Mouse (Mus musculus): ENCODE data around the gene Itpr1. TPM values are rescaled to one million over a fixed set of nuclear protein-coding genes. Genes with fewer than 3 reads are reported as not detected.
"Not testable (repeated sequence)": the region's sequence is repeated elsewhere in the genome, so short reads cannot be mapped to it uniquely, and the experiment has no call there.

The Itpr1 gene
- polyA plus RNA-seq, 1 experiment from 2014 or later: 9.1 TPM

- H3K4me2 ChIP-seq (ENCODE audit: low read depth, low read length): no peak overlapping the region
- ATAC-seq (ENCODE audit: low read depth) (no peak), DNase-seq (ENCODE audit: low spot score) (no peak)
- no peak overlapping the region for H3K9ac ChIP-seq (ENCODE audit: low read depth, low read length)
- no peaks in the 10 kb centered on the region for H3K27me3 ChIP-seq (replicated peaks; ENCODE audit: control insufficient read depth, insufficient read depth, low read length)
- WGBS: 79% methylated on average over 2 of the region's 2 CpGs
- no peak overlapping the region for H3K4me3 ChIP-seq (ENCODE audit: low read depth, low read length)
- no peak overlapping the region for H3K27ac ChIP-seq (replicated peaks; ENCODE audit: low read depth, low read length)
- H3K36me3 ChIP-seq (ENCODE audit: control insufficient read depth, insufficient read depth, low read length): no peaks in the 10 kb centered on the region
- H3K4me1 ChIP-seq (ENCODE audit: control insufficient read depth, insufficient read depth, low read length): no peaks in the 10 kb centered on the region
- H3K9me3 ChIP-seq (ENCODE audit: control insufficient read depth, low read length): no peaks in the 10 kb centered on the region
Measured at GRCm38 (mm10) chr6:108562971-108563370, 350.1 kb downstream of the Itpr1 start.

- H3K27ac ChIP-seq (replicated peaks; ENCODE audit: low read depth, low read length); ATAC-seq (ENCODE audit: low read depth); H3K27me3 ChIP-seq (replicated peaks; ENCODE audit: control insufficient read depth, insufficient read depth, low read length); H3K9ac ChIP-seq (ENCODE audit: low read depth, low read length); H3K4me3 ChIP-seq (ENCODE audit: low read depth, low read length); H3K36me3 ChIP-seq (ENCODE audit: control insufficient read depth, insufficient read depth, low read length); H3K9me3 ChIP-seq (ENCODE audit: control insufficient read depth, low read length); H3K4me2 ChIP-seq (ENCODE audit: low read depth, low read length); H3K4me1 ChIP-seq (ENCODE audit: control insufficient read depth, insufficient read depth, low read length); DNase-seq (ENCODE audit: low spot score): not testable (repeated sequence)
- WGBS: 76% methylated on average over 18 of the region's 18 CpGs
Measured at GRCm38 (mm10) chr6:108565447-108565846, 352.6 kb downstream of the Itpr1 start.

- Histone ChIP-seq H3K36me3 (ENCODE audit: control insufficient read depth, insufficient read depth, low read length) (no peaks in the 10 kb centered on the region), H3K4me2 (ENCODE audit: low read depth, low read length) (no peak overlapping the region), H3K27ac (replicated peaks; ENCODE audit: low read depth, low read length) (no peak overlapping the region), H3K4me1 (ENCODE audit: control insufficient read depth, insufficient read depth, low read length) (peaks cover 16% of the 10 kb centered on the region), H3K9me3 (ENCODE audit: control insufficient read depth, low read length) (no peaks in the 10 kb centered on the region), H3K4me3 (ENCODE audit: low read depth, low read length) (no peak overlapping the region), H3K27me3 (replicated peaks; ENCODE audit: control insufficient read depth, insufficient read depth, low read length) (no peaks in the 10 kb centered on the region), H3K9ac (ENCODE audit: low read depth, low read length) (no peak overlapping the region)
- DNase-seq (ENCODE audit: low spot score) (no peak), ATAC-seq (ENCODE audit: low read depth) (no peak)
Measured at GRCm38 (mm10) chr6:108566549-108566948, 353.7 kb downstream of the Itpr1 start.

GRCm38 (mm10) chr6:108569460-108570187, 356.7 kb downstream of the Itpr1 start:
- Histone ChIP-seq H3K4me3 (ENCODE audit: low read depth, low read length) (no peak overlapping the region), H3K9ac (ENCODE audit: low read depth, low read length) (no peak overlapping the region), H3K36me3 (ENCODE audit: control insufficient read depth, insufficient read depth, low read length) (no peaks in the 10 kb centered on the region), H3K4me1 (ENCODE audit: control insufficient read depth, insufficient read depth, low read length) (peaks cover 17% of the 10 kb centered on the region), H3K4me2 (ENCODE audit: low read depth, low read length) (peak overlapping the region; percentile 72; the same call in 1 of the 2 replicates), H3K27ac (replicated peaks; ENCODE audit: low read depth, low read length) (no peak overlapping the region; the same call in 1 of the 2 replicates), H3K9me3 (ENCODE audit: control insufficient read depth, low read length) (no peaks in the 10 kb centered on the region), H3K27me3 (replicated peaks; ENCODE audit: control insufficient read depth, insufficient read depth, low read length) (no peaks in the 10 kb centered on the region)
- DNase-seq (ENCODE audit: low spot score) (peak; percentile 63), ATAC-seq (ENCODE audit: low read depth) (no peak)
- 36% methylated on average over 7 of the region's 7 CpGs for WGBS

GRCm38 (mm10) chr6:108570351-108571041, 357.6 kb downstream of the Itpr1 start:
- ATAC-seq (ENCODE audit: low read depth) (peak; percentile 60; the same call in 1 of the 2 replicates), DNase-seq (ENCODE audit: low spot score) (peak; percentile 80)
- H3K27me3 ChIP-seq (replicated peaks; ENCODE audit: control insufficient read depth, insufficient read depth, low read length): no peaks in the 10 kb centered on the region
- H3K27ac ChIP-seq (replicated peaks; ENCODE audit: low read depth, low read length): peak overlapping the region; percentile 78
- no peaks in the 10 kb centered on the region for H3K9me3 ChIP-seq (ENCODE audit: control insufficient read depth, low read length)
- H3K4me3 ChIP-seq (ENCODE audit: low read depth, low read length): peak overlapping the region; percentile 33
- 16% methylated on average over 10 of the region's 11 CpGs for WGBS
- H3K4me2 ChIP-seq (ENCODE audit: low read depth, low read length): peak overlapping the region; percentile 72
- peaks cover 17% of the 10 kb centered on the region for H3K4me1 ChIP-seq (ENCODE audit: control insufficient read depth, insufficient read depth, low read length)
- H3K9ac ChIP-seq (ENCODE audit: low read depth, low read length): peak overlapping the region; percentile 46
- no peaks in the 10 kb centered on the region for H3K36me3 ChIP-seq (ENCODE audit: control insufficient read depth, insufficient read depth, low read length)

- ATAC-seq (ENCODE audit: low read depth) (peak; percentile 96), DNase-seq (ENCODE audit: low spot score) (peak; percentile 94)
- no peaks in the 10 kb centered on the region for H3K27me3 ChIP-seq (replicated peaks; ENCODE audit: control insufficient read depth, insufficient read depth, low read length)
- H3K9ac ChIP-seq (ENCODE audit: low read depth, low read length): peak overlapping the region; percentile 46
- H3K4me2 ChIP-seq (ENCODE audit: low read depth, low read length): peak overlapping the region; percentile 72
- H3K4me1 ChIP-seq (ENCODE audit: control insufficient read depth, insufficient read depth, low read length): peaks cover 17% of the 10 kb centered on the region
- 2% methylated on average over 14 of the region's 21 CpGs for WGBS
- no peaks in the 10 kb centered on the region for H3K9me3 ChIP-seq (ENCODE audit: control insufficient read depth, low read length)
- H3K27ac ChIP-seq (replicated peaks; ENCODE audit: low read depth, low read length): peak overlapping the region; percentile 78
- H3K4me3 ChIP-seq (ENCODE audit: low read depth, low read length): peak overlapping the region; percentile 33
- H3K36me3 ChIP-seq (ENCODE audit: control insufficient read depth, insufficient read depth, low read length): no peaks in the 10 kb centered on the region
Measured at GRCm38 (mm10) chr6:108571042-108571590, 358.2 kb downstream of the Itpr1 start.

GRCm38 (mm10) chr6:108572646-108573045, 359.8 kb downstream of the Itpr1 start:
- Histone ChIP-seq H3K27me3 (replicated peaks; ENCODE audit: control insufficient read depth, insufficient read depth, low read length) (no peaks in the 10 kb centered on the region), H3K36me3 (ENCODE audit: control insufficient read depth, insufficient read depth, low read length) (no peaks in the 10 kb centered on the region), H3K4me3 (ENCODE audit: low read depth, low read length) (no peak overlapping the region), H3K4me1 (ENCODE audit: control insufficient read depth, insufficient read depth, low read length) (peaks cover 17% of the 10 kb centered on the region), H3K9ac (ENCODE audit: low read depth, low read length) (no peak overlapping the region), H3K4me2 (ENCODE audit: low read depth, low read length) (no peak overlapping the region), H3K9me3 (ENCODE audit: control insufficient read depth, low read length) (peaks cover 4% of the 10 kb centered on the region; the same call in 1 of the 2 replicates), H3K27ac (replicated peaks; ENCODE audit: low read depth, low read length) (no peak overlapping the region)
- no peak for DNase-seq (ENCODE audit: low spot score)
- WGBS: 67% methylated on average over 7 of the region's 7 CpGs
- ATAC-seq (ENCODE audit: low read depth): no peak

- 84% methylated on average over 6 of the region's 6 CpGs for WGBS
Measured at GRCm38 (mm10) chr6:108577056-108577455, 364.2 kb downstream of the Itpr1 start.

More at GRCm38 (mm10) chr6:108577056-108577455, 364.2 kb downstream of the Itpr1 start:
- Histone ChIP-seq H3K9me3 (ENCODE audit: control insufficient read depth, low read length) (peaks cover 4% of the 10 kb centered on the region; the same call in 1 of the 2 replicates), H3K36me3 (ENCODE audit: control insufficient read depth, insufficient read depth, low read length) (no peaks in the 10 kb centered on the region), H3K9ac (ENCODE audit: low read depth, low read length) (no peak overlapping the region), H3K4me3 (ENCODE audit: low read depth, low read length) (no peak overlapping the region), H3K27ac (replicated peaks; ENCODE audit: low read depth, low read length) (no peak overlapping the region), H3K27me3 (replicated peaks; ENCODE audit: control insufficient read depth, insufficient read depth, low read length) (no peaks in the 10 kb centered on the region), H3K4me1 (ENCODE audit: control insufficient read depth, insufficient read depth, low read length) (no peaks in the 10 kb centered on the region), H3K4me2 (ENCODE audit: low read depth, low read length) (no peak overlapping the region)
- no peak for ATAC-seq (ENCODE audit: low read depth)
- no peak for DNase-seq (ENCODE audit: low spot score)
